Mouse (Mus musculus) c-Kit-positive CD71-negative TER-119-negative erythroid progenitor cells, embryonic 14.5 days (primary cell): ENCODE data around the gene Gm9733.
"Not testable (repeated sequence)": the region's sequence is repeated elsewhere in the genome, so short reads cannot be mapped to it uniquely, and the experiment has no call there.

Source experiments
- DNase-seq: peaks from one replicate; pipeline ENCODE4 v3.0.0-alpha.2; 2013; ENCODE audit warnings: low read depth

Gene Gm9733

DNA sequence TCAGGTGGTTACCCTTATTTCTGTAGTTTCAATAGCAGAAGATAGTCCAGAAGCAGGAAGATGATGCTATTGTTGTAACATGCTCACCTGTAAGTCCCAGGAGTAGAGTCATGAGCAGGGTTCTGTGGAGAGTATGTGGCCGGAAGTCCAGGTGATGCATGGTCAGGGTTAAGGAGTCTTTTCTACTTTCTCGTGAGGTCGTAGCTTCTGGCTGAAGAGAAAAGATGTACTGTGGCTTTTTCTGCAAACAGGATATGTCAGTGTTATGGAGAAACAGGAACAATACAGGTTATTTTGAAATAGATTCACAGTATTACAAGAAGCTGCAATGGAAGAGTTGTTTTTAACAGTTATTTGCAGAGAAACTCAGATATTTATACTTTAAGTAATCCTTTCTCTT lies at the start of gene Gm9733:
Gm9733 (minus strand) TSS at position 240 of the 400 bp plus-strand sequence.
- DNase-seq = no peak

DNA sequence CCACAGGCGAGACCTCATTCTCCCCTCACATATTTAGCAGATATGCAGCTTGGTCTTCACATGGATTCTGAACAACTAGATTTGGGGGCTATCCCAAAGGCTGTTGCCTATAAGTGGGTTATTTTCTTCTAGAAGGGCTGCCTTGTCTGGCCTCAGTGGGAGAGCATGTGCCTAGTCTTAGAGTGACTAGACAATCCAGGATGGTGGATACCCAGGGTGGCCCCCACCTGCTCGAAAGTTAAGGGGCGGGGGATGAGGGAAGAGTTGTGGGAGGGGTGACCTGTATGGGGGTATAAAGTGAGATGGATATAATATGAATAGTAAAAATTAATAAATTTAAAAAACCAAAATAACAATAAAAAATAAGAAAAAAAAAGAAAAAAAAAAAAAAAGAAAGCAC lies 23.6 kb upstream of the Gm9733 start:
- not testable (repeated sequence) for DNase-seq

DNA sequence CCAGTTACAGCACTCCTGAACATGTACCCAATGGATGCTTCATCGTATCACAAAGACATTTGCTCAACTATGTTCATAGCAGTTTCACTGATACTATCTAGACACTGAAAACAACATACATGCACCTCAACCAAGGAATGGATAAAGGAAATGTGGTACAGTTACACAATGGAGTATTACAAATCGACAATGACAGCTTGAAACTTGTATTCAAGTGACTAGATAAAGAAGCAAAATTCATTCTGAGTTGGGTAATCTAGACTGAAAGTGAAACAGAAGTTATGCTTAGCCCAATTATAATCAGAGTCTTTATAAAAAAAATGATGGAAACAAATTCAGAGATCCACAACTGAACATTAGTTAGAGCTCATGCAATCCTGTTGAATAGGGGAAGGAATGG lies 18.2 kb upstream of the Gm9733 start:
- DNase-seq = not testable (repeated sequence)

DNA sequence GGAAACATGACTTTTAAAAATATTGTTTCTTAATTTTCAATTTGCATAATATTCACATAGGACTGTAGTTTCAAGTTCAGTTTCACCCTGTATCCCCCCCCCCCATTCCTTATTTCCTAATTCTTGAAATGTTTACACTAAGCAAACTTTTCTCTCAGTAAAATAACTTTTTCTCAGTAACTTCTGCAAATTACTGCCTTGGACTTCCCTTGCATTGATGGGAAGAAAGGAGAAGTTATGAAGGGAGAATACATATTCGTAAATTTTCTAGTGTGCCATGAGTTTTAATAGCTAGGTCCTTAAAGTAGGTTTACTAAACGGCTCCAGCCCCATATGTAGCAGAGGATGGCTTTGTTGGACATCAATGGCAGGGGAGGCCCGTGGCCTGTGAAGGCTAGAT lies 13.5 kb upstream of the Gm9733 start:
- not testable (repeated sequence) for DNase-seq

DNA sequence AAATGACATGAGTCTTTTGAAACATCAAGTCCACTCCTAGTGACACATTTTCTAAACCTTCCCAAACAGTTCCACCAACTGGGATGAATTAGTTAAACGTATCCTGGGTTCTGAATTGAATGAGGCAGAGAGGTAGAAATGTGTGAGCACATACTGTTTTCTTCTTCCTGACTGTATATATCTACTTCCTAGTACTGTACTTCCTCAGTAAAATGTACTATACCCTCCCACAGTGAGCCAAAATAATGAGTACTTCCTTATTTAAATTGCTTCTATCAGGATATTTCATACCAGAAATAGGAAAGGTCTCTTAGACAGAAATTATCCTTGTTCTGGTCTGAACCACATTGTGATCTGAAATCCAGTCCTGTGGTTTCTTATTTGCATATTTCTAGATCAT lies 8.2 kb upstream of the Gm9733 start:
- DNase-seq = no peak

DNA sequence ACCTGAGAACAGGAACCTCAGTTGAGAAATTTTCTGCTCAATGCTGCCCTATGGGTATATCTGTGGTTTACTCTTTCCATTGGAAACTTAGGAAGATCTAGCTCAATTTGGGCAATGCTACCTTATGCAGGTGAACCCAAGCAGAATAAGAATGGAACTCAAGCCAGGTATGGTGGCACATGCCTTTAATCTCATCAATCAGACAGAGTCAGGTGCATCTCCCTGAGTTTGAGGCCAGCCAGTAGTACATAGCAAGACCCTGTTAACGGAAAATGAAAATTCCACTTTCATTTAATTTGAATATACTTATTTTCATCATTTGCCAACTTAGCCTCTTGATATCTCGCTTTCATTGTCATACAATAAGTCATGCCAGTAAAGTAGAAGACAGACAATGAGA lies 2.1 kb upstream of the Gm9733 start:
- no peak for DNase-seq

DNA sequence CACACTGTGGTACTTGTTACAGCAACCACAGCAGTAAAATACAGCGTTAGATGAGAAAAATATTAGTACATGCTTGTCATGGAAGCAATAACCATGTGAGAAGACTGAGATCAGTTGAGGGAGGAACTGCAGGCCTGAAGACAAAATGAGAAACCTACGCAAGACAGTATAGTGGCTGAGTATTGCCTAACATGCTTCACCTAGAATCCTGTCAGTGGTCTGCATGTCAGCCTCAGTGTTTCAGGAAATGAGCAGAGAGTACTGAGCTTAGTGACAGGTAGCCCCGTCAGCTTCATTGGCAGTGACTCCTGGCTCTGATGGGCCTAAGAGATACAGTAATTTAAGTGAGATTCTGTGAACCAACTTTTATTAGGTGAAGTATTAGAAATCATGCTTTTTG lies 557 bp downstream of the Gm9733 start:
- DNase-seq = no peak

DNA sequence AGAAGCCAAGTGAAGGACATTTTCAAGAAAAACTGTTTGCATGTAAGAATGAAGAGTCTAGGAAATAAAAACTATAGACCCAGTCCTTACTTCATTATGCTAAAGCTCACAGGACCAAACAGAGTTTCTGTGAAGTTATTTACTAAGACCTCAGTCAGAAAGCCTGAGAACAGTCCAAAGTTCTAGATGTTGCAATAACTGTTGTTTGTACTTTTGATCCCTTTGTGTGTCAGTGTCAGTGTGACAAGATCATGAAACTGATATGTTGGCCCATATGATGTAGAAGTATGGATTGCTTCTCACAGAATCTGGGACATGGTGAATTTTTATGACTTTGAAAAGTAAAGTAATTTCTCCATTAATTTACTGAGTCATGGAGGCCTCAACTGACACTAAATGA lies 2.6 kb downstream of the Gm9733 start:
- no peak for DNase-seq

DNA sequence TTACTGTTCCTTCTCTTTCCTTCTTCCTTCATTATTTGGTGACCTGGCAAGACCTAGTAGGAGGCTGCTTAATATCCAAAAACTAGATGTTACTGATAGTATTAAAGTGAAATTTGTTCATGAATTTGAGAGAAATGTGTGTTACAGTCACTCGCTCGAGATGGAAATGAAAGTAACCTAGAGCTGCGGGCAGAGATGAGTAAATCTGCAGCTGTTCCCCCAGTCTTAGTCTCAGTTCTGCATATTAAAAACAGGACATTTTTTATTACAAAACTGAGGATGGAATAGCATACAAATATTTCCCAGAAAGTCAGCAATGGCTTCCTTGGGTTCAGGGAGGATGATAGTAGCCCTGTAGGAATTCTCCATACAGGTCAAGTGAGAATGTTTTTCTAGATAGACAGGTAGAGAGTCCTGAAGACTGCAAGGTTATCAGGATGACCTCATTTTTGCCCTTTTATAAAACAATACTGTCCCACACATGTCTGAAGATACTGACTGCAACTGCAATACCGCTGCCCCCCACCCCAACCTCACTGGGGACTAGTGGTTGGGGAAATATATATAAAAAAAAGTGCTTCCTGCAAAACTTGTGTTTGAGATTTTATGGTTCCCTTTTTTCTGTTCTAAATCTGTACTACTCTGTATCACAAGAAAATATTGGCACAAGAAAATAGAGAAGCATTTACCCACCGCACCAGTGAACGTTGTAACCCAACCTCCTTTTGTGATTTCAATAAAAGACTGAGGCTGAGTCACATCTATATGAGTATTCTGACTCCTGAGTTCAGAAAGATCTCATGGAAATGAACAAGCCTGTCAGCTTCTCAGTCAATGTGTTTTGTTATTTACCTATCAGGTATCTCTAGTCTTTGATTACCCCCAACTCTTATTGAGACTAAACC lies 47.4 kb downstream of the Gm9733 start:
- no peak for DNase-seq

DNA sequence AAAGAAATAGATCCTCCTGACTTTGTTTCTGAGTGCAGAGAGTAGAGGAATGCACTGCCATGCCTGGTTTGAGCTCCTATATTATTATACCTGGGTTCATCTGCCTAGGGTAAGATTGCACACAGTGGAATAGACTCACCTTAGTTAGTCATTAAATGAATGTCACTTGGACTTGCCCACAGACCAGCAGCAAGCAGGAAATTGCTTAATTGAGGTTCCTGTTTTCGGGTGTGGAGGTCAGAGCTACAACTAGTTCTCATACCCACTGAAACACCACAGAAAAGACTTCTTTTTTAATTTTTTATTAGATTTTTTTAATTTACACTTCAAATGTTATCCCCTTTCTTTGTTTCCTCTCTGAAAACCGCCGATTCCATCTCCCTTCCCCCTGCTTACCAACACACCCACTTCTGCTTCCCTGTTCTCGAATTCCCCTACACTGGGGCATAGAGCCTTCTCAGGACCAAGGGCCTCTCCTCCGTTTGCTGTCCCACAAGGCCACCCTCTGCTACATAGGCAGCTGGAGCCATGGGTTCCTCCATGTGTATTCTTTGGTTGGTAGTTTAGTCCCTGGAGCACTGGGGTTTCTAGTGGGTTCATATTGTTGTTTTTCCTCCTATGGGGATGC lies 56.1 kb downstream of the Gm9733 start:
- no peak for DNase-seq

DNA sequence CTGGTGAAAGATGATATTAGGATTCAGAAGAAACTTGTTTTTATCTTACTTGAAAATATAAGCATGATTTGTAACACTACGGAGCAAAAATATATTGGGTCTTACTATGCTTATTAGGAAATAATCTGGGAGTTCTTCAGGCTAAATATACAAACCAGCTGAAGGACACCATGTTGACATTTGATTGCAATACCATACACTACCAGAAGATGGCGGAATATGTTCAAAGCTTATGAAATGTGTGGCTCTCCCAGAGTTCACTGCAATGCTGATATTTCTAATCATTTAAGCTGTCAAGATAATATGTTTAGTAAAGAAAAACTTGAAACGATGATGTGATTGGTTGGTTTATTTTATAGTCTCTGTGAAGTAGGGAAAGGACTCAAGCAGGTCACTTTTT lies 67.7 kb downstream of the Gm9733 start:
- DNase-seq = peak; percentile 48

DNA sequence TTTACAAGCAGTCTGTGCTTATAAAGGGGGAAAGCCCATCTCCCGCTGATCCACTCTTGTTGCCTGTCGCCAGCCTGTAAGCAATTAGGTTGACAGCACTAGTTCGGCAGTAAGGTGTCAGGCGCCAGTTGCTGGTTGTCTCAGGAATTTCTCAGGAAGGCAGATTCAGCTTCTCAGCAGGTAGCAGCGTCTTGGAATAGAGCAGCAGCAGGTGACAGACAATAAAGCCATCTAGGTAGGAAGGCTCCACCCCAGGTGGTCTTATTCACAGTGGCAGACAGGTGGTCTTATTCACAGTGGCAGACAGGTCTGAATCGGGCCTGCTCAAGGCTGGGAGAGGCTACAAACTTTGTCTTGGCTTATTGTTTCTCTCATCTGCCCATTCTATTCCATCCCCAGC lies 76.4 kb downstream of the Gm9733 start:
- DNase-seq = no peak
